Mouse (Mus musculus) cerebellum, adult 2 months (tissue): ENCODE measurements around the gene Zscan5b.

Experiments used
- CTCF ChIP-seq: fragments of 200-500 bp; IDR thresholded peaks from 2 replicates; pipeline ENCODE4 v1.5.1; 2011; ENCODE audit warnings: low read depth, mild to moderate bottlenecking, control low read depth, low read length, moderate library complexity, borderline replicate concordance; ENCODE audit not compliant: insufficient read depth
- POLR2A ChIP-seq: fragments of 200-500 bp; IDR thresholded peaks from 2 replicates; pipeline ENCODE4 v1.6.1; 2011; ENCODE audit warnings: low read length, control low read depth, borderline replicate concordance; ENCODE audit not compliant: insufficient read depth

- TF ChIP-seq CTCF (no peak), POLR2A (no peak)
Measured at GRCm38 (mm10) chr7:6277906-6278305, 55.8 kb downstream of the Zscan5b start.
